Mouse (Mus musculus): ENCODE measurements around the gene Otop2.

The Otop2 gene

GRCm38 (mm10) chr11:115276780-115277603 lies 30.0 kb upstream of the Otop2 start, which contains the start of gene Fdxr:
Fdxr (minus strand) TSS chr11:115277050.
- peak; percentile 99 for DNase-seq (ENCODE audit: low spot score in 2 of 2)

- no peak for DNase-seq (ENCODE audit: low spot score in 2 of 2)
These were observed 29.4 kb upstream of the Otop2 start for GRCm38 (mm10) chr11:115277604-115277975.

- no peak for DNase-seq (ENCODE audit: low spot score in 2 of 2)
These were observed 28.8 kb upstream of the Otop2 start for GRCm38 (mm10) chr11:115278176-115278575.

GRCm38 (mm10) chr11:115279726-115280125 lies 27.2 kb upstream of the Otop2 start:
- DNase-seq (ENCODE audit: low spot score in 2 of 2) = no peak

GRCm38 (mm10) chr11:115282295-115282694 lies 24.7 kb upstream of the Otop2 start:
- peak in 1 of 2 experiments; percentile 47 for DNase-seq (ENCODE audit: low spot score in 2 of 2)

- DNase-seq (ENCODE audit: low spot score in 2 of 2) = peak in 1 of 2 experiments; percentile 36
These were observed 24.1 kb upstream of the Otop2 start for GRCm38 (mm10) chr11:115282723-115283485.

GRCm38 (mm10) chr11:115283486-115283765 lies 23.5 kb upstream of the Otop2 start:
- DNase-seq (ENCODE audit: low spot score in 2 of 2) = no peak

- DNase-seq (ENCODE audit: low spot score in 2 of 2) = no peak
These were observed 22.9 kb upstream of the Otop2 start for GRCm38 (mm10) chr11:115283891-115284620.

GRCm38 (mm10) chr11:115285282-115285681 lies 21.7 kb upstream of the Otop2 start:
- DNase-seq (ENCODE audit: low spot score in 2 of 2) = no peak

- peak in 1 of 2 experiments; percentile 35 for DNase-seq (ENCODE audit: low spot score in 2 of 2)
These were observed 20.6 kb upstream of the Otop2 start for GRCm38 (mm10) chr11:115286201-115286993.

- peak in 1 of 2 experiments; percentile 57 for DNase-seq (ENCODE audit: low spot score in 2 of 2)
These were observed 19.6 kb upstream of the Otop2 start for GRCm38 (mm10) chr11:115287386-115287785.

GRCm38 (mm10) chr11:115288305-115288704 lies 18.7 kb upstream of the Otop2 start:
- no peak for DNase-seq (ENCODE audit: low spot score in 2 of 2)

GRCm38 (mm10) chr11:115289885-115290284 lies 17.1 kb upstream of the Otop2 start:
- no peak for DNase-seq (ENCODE audit: low spot score in 2 of 2)

- DNase-seq (ENCODE audit: low spot score in 2 of 2) = no peak
These were observed 16.6 kb upstream of the Otop2 start for GRCm38 (mm10) chr11:115290314-115290713.

- no peak for DNase-seq (ENCODE audit: low spot score in 2 of 2)
These were observed 16.0 kb upstream of the Otop2 start for GRCm38 (mm10) chr11:115290919-115291318.

- no peak for DNase-seq (ENCODE audit: low spot score in 2 of 2)
These were observed 15.5 kb upstream of the Otop2 start for GRCm38 (mm10) chr11:115291503-115291902.

GRCm38 (mm10) chr11:115292631-115293375 lies 14.2 kb upstream of the Otop2 start:
- no peak for DNase-seq (ENCODE audit: low spot score in 2 of 2)

- no peak for DNase-seq (ENCODE audit: low spot score in 2 of 2)
These were observed 11.0 kb upstream of the Otop2 start for GRCm38 (mm10) chr11:115295939-115296338.

GRCm38 (mm10) chr11:115296471-115297210 lies 10.3 kb upstream of the Otop2 start:
- DNase-seq (ENCODE audit: low spot score in 2 of 2) = no peak

- DNase-seq (ENCODE audit: low spot score in 2 of 2) = peak; percentile 63 to 82
These were observed 9.6 kb upstream of the Otop2 start, which contains the start of gene Fads6 for GRCm38 (mm10) chr11:115297214-115297826. Fads6 (minus strand) TSS chr11:115297663.

All from left cerebral cortex, adult 9 months (tissue).